Mouse (Mus musculus): ENCODE data around the gene Lmod3. TPM values are rescaled to one million over a fixed set of nuclear protein-coding genes. Genes with fewer than 3 reads are reported as not detected.

Lmod3 gene
- polyA plus RNA-seq, 2 experiments, result not detected

DNA sequence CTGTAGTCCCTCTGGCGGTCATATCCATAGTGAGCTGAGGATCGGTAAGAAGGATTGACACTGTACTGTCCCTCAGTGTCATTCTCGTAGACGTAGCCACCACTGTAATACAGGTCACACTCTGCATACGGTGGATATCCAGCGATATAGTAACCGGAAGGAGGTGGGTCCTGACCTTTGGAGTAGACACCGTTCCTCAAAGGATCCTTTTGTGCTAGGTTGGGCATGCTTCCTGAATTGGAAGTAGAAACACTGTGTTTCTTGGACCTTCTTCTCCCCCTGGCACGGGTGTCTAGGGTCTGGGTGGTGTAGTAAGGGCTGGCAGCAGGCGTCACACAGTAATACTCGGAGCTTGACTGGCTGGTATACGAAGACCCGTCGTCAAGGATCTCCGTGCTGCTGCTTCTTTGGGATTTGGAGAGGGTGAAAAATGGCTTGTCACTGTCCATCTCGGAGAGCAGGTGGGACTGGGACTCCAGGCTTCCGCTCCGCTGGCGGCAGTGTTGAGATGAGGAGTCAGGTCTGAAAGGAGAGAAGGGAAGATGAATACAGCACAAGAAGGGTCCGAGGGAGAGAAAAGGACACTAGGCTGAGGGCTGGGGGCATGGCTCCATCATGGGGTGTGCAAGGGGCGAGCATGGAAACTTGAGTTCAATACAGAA lies 43.4 kb upstream of the Lmod3 start:
- H3K4me2 ChIP-seq (ENCODE audit: low read depth), result no peak overlapping the region
- no peak overlapping the region for H3K9ac ChIP-seq (replicated peaks)
- no peaks in the 10 kb centered on the region for H3K27me3 ChIP-seq (ENCODE audit: control insufficient read depth, insufficient read depth, low read length)
- peaks cover 0 to 8% of the 10 kb centered on the region in 2 experiments; a peak in 1 of 4 replicates for H3K4me1 ChIP-seq (replicated peaks; ENCODE audit: control insufficient read depth in 2 of 2, insufficient read depth in 2 of 2, low read length in 1 of 2)
- TF ChIP-seq CTCF (IDR thresholded peaks at IDR 0.05; ENCODE audit: low read depth) (no peak), EP300 (IDR thresholded peaks at IDR 0.05; ENCODE audit: low read depth) (no peak)
- no peak for DNase-seq (ENCODE audit: low read depth in 3 of 3, low spot score in 3 of 3)
- no peak for ATAC-seq (ENCODE audit: insufficient read depth)
- H3K9me3 ChIP-seq (ENCODE audit: control insufficient read depth, low read length), result no peaks in the 10 kb centered on the region
- H3K27ac ChIP-seq, result no peak overlapping the region
- 80% methylated on average over 21 of the region's 21 CpGs for WGBS (ENCODE audit: insufficient replicate concordance)
- no peaks in the 10 kb centered on the region for H3K36me3 ChIP-seq (replicated peaks; ENCODE audit: control insufficient read depth, insufficient read depth, low read depth)
- no peak overlapping the region for H3K4me3 ChIP-seq (ENCODE audit: insufficient read depth in 1 of 2, low read depth in 2 of 2, low read length in 2 of 2)

DNA sequence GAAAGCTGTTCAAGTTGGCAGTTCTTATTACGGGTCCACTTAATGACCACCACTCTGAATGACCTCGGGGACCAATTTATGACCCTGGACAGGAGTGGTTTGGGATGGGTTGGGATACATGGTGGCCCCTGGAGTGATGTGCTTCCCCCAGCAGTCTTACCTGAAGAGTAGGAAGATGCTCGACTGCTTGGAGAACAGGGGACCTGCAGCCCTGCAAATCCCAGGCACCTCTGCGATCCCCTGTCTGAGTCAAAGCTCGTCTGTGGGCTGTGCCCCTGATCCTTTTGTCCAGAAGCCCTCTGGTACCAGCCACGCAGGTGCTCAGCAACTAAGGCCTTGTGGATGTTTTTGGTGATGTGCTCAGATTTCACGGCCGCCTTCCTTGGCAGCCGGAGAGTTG lies 42.9 kb upstream of the Lmod3 start:
- ATAC-seq (ENCODE audit: insufficient read depth) (no peak), DNase-seq (ENCODE audit: low read depth in 3 of 3, low spot score in 3 of 3) (no peak)
- no peaks in the 10 kb centered on the region for H3K36me3 ChIP-seq (replicated peaks; ENCODE audit: control insufficient read depth, insufficient read depth, low read depth)
- WGBS (ENCODE audit: insufficient replicate concordance), result 73% methylated on average over 9 of the region's 9 CpGs
- no peak overlapping the region for H3K4me3 ChIP-seq (ENCODE audit: insufficient read depth in 1 of 2, low read depth in 2 of 2, low read length in 2 of 2)
- no peak overlapping the region for H3K9ac ChIP-seq (replicated peaks)
- TF ChIP-seq CTCF (IDR thresholded peaks at IDR 0.05; ENCODE audit: low read depth) (no peak), EP300 (IDR thresholded peaks at IDR 0.05; ENCODE audit: low read depth) (no peak)
- H3K27me3 ChIP-seq (ENCODE audit: control insufficient read depth, insufficient read depth, low read length), result no peaks in the 10 kb centered on the region
- no peak overlapping the region for H3K4me2 ChIP-seq (ENCODE audit: low read depth)
- peaks cover 0 to 8% of the 10 kb centered on the region in 2 experiments; a peak in 1 of 4 replicates for H3K4me1 ChIP-seq (replicated peaks; ENCODE audit: control insufficient read depth in 2 of 2, insufficient read depth in 2 of 2, low read length in 1 of 2)
- no peak overlapping the region for H3K27ac ChIP-seq
- H3K9me3 ChIP-seq (ENCODE audit: control insufficient read depth, low read length), result no peaks in the 10 kb centered on the region

DNA sequence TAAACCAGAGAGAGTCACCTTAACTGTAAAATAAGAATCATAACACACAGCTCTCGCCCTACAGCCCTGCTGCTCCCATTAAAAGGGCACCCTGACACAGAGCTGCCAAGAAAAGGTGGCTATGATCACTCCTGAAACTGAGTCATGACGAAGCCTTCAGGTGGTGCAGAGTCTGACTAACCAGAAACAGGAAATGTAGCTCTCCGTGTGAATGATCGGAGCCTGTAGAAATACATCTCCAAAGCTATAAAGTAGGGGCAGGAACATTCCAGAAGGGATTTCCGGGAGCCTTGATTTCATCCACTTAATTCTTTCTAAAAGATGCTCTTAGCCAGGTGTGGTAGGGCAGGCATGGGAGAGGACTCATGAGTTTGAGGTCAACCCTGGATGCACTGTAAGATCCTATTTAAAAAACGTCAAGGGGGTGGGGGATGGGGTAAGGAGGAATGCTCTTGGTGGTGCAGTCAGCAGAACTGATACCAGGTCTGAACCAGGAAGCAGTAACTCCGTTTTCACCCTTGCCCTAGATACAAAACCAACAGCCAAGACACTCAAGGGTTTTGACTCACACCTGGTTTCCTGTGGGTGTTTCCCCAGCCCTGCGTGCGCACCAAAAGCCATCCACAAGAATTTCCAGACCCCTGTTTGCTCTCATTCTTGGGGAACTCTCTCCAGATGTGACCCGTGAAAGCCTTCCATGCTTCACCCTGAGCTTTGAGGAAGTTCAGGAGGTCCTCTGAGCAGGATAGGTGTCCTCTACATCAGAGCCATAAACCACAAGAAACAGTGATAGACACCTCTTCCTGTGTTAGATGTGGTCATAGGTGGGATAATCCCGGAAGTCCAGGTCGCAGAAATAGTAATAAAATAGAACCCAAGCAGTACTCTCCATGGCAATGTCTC lies 41.4 kb upstream of the Lmod3 start:
- Histone ChIP-seq H3K36me3 (replicated peaks; ENCODE audit: control insufficient read depth, insufficient read depth, low read depth) (no peaks in the 10 kb centered on the region), H3K27ac (no peak overlapping the region), H3K27me3 (ENCODE audit: control insufficient read depth, insufficient read depth, low read length) (no peaks in the 10 kb centered on the region), H3K9me3 (ENCODE audit: control insufficient read depth, low read length) (no peaks in the 10 kb centered on the region), H3K9ac (replicated peaks) (no peak overlapping the region), H3K4me3 (ENCODE audit: insufficient read depth in 1 of 2, low read depth in 2 of 2, low read length in 2 of 2) (no peak overlapping the region), H3K4me2 (ENCODE audit: low read depth) (no peak overlapping the region), H3K4me1 (replicated peaks; ENCODE audit: control insufficient read depth in 2 of 2, insufficient read depth in 2 of 2, low read length in 1 of 2) (peaks cover 0 to 8% of the 10 kb centered on the region in 2 experiments; a peak in 1 of 4 replicates)
- TF ChIP-seq CTCF (IDR thresholded peaks at IDR 0.05; ENCODE audit: low read depth), result no peak
- TF ChIP-seq EP300 (IDR thresholded peaks at IDR 0.05; ENCODE audit: low read depth), result no peak
- ATAC-seq (ENCODE audit: insufficient read depth), result no peak
- WGBS (ENCODE audit: insufficient replicate concordance), result 42% methylated on average over 12 of the region's 12 CpGs
- DNase-seq (ENCODE audit: low read depth in 3 of 3, low spot score in 3 of 3), result no peak

DNA sequence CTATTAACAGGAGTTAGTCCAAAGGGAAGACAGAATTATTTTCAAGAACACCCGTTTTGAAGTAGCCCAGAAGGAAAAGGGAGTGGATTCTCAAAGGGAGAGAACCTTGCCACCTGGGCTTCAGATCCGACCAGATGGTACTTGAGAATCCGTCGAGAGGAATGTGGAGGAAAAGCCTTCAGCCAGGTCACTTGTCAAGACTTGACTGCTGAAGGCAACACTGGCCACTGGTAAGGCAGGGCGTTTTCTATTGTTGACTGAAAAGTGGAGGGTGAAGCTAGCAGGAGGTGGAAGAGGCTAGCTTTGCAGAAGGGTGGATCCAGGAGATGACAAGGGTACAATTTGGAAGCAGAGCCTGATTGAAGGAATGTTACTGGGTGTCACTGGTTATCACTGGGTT lies 40.3 kb upstream of the Lmod3 start:
- no peaks in the 10 kb centered on the region for H3K9me3 ChIP-seq (ENCODE audit: control insufficient read depth, low read length)
- TF ChIP-seq CTCF (IDR thresholded peaks at IDR 0.05; ENCODE audit: low read depth), result no peak
- TF ChIP-seq EP300 (IDR thresholded peaks at IDR 0.05; ENCODE audit: low read depth), result no peak
- no peaks in the 10 kb centered on the region for H3K36me3 ChIP-seq (replicated peaks; ENCODE audit: control insufficient read depth, insufficient read depth, low read depth)
- ATAC-seq (ENCODE audit: insufficient read depth), result no peak
- H3K27ac ChIP-seq, result no peak overlapping the region
- WGBS (ENCODE audit: insufficient replicate concordance), result 67% methylated on average over 5 of the region's 5 CpGs
- no peak overlapping the region for H3K4me2 ChIP-seq (ENCODE audit: low read depth)
- no peaks in the 10 kb centered on the region for H3K27me3 ChIP-seq (ENCODE audit: control insufficient read depth, insufficient read depth, low read length)
- no peak overlapping the region for H3K9ac ChIP-seq (replicated peaks)
- H3K4me1 ChIP-seq (replicated peaks; ENCODE audit: control insufficient read depth in 2 of 2, insufficient read depth in 2 of 2, low read length in 1 of 2), result peaks cover 0 to 8% of the 10 kb centered on the region in 2 experiments; a peak in 1 of 4 replicates
- H3K4me3 ChIP-seq (ENCODE audit: insufficient read depth in 1 of 2, low read depth in 2 of 2, low read length in 2 of 2), result no peak overlapping the region
- DNase-seq (ENCODE audit: low read depth in 3 of 3, low spot score in 3 of 3), result no peak

DNA sequence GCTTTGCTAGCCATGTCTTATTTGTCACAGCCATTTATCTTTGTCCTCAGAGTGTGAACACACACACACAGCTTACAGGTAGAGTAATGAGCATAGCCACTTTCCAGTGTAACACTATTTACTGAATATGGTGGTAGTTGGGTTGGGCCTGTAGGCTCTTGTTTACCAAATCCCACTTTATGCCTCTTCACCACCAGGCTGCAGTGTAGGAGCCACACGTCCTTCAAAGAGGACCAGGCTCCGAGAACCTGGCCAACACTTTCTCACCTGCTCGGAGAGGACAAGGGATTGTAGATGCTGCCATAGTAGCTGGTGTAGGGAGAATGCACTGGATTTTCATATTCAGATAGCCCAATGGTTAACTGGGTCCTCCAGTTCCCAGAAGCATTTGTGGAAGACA lies 39.5 kb upstream of the Lmod3 start:
- no peak overlapping the region for H3K9ac ChIP-seq (replicated peaks)
- H3K4me1 ChIP-seq (replicated peaks; ENCODE audit: control insufficient read depth in 2 of 2, insufficient read depth in 2 of 2, low read length in 1 of 2), result peaks cover 0 to 8% of the 10 kb centered on the region in 2 experiments; a peak in 1 of 4 replicates
- 67% methylated on average over 3 of the region's 3 CpGs for WGBS (ENCODE audit: insufficient replicate concordance)
- DNase-seq (ENCODE audit: low read depth in 3 of 3, low spot score in 3 of 3), result no peak
- TF ChIP-seq EP300 (IDR thresholded peaks at IDR 0.05; ENCODE audit: low read depth), result no peak
- no peak for TF ChIP-seq CTCF (IDR thresholded peaks at IDR 0.05; ENCODE audit: low read depth)
- no peaks in the 10 kb centered on the region for H3K9me3 ChIP-seq (ENCODE audit: control insufficient read depth, low read length)
- H3K27ac ChIP-seq, result no peak overlapping the region
- no peak for ATAC-seq (ENCODE audit: insufficient read depth)
- no peaks in the 10 kb centered on the region for H3K27me3 ChIP-seq (ENCODE audit: control insufficient read depth, insufficient read depth, low read length)
- H3K36me3 ChIP-seq (replicated peaks; ENCODE audit: control insufficient read depth, insufficient read depth, low read depth), result no peaks in the 10 kb centered on the region
- no peak overlapping the region for H3K4me3 ChIP-seq (ENCODE audit: insufficient read depth in 1 of 2, low read depth in 2 of 2, low read length in 2 of 2)
- no peak overlapping the region for H3K4me2 ChIP-seq (ENCODE audit: low read depth)

Data from liver, embryonic 14.5 days (tissue).